Mouse (Mus musculus) stomach, postnatal 0 days (tissue): ENCODE results near the gene Ssc5d.

ENCODE experiments used
- CTCF ChIP-seq: IDR thresholded peaks from 2 replicates; pipeline ENCODE4 v1.5.1; 2016; ENCODE audit warnings: antibody characterized with exemption, low read depth, mild to moderate bottlenecking, moderate library complexity
- EP300 ChIP-seq: optimal IDR thresholded peaks from 2 replicates; pipeline ENCODE3; 2016; ENCODE audit warnings: antibody characterized with exemption

DNA sequence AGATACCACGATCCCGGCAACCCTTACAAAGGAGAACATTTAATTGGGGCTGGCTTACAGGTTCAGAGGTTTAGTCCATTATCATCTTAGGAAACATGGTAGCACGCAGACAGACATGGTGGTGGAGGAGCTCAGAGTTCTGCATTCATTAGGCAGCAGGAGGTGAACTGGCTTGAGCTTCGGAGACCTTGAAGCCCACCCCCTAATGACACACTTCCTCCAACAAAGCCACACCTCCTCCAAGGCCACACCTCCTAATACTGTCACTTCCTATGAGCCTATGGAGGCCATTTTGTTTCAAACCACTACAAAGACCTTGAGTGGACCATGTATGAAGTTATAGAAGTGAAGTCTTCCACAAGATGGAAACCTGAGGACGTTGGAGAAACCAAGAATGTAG lies 13.3 kb upstream of the Ssc5d start:
- no peak for TF ChIP-seq CTCF
- TF ChIP-seq EP300, result no peak
